Mouse (Mus musculus): ENCODE results near the gene Ly9. TPM values are rescaled to one million over a fixed set of nuclear protein-coding genes. Genes with fewer than 3 reads are reported as not detected.

The Ly9 gene
- total RNA-seq, 2 experiments from 2014 or later, result not detected

Small RNAs within 50 kb of the gene (microRNA-seq; reads per million reads assigned to microRNA genes)
- gene Mir7683, result 0 reads per million in 2 experiments

Other genes with a start within 250 kb of the Ly9 start
- 1 to 10 TPM; 4.7 to 7.2 TPM for gene Klhdc9, start 246.6 kb downstream of the Ly9 start, total RNA-seq (2021)
- 1 to 10 TPM; 1.0 to 1.4 TPM for gene Nectin4, start 237.3 kb downstream of the Ly9 start, total RNA-seq (2021)
- gene Arhgap30, start 218.5 kb downstream of the Ly9 start, total RNA-seq (2021), result 1 to 10 TPM; 1.8 to 1.9 TPM
- 100 to 1,000 TPM; 105 to 107 TPM for gene Usf1, start 196.1 kb downstream of the Ly9 start, total RNA-seq (2021)
- gene Tstd1, start 188.5 kb downstream of the Ly9 start, total RNA-seq (2021), result 1 to 10 TPM; 1.7 to 3.2 TPM
- gene F11r, start 169.9 kb downstream of the Ly9 start, total RNA-seq (2021), result 1 to 10 TPM; 7.4 to 8.3 TPM
- gene Alyref2, start 103.9 kb downstream of the Ly9 start, total RNA-seq (2021), result 1 to 10 TPM; 4.8 to 5.3 TPM
- gene Itln1, start 72.1 kb downstream of the Ly9 start, total RNA-seq (2021), result not detected
- not detected for gene Cd244a, start 48.2 kb downstream of the Ly9 start, total RNA-seq (2021)
- gene Slamf7, start 45.6 kb upstream of the Ly9 start, total RNA-seq (2021), result under 1 TPM in 1 of 2 experiments, not detected in 1; 0.11 TPM
- gene Cd48, start 74.6 kb upstream of the Ly9 start, total RNA-seq (2021), result under 1 TPM; 0.38 to 0.40 TPM
- gene Slamf1, start 159.7 kb upstream of the Ly9 start, total RNA-seq (2021), result under 1 TPM; 0.63 to 0.68 TPM
- 1 to 10 TPM; 1.8 to 2.0 TPM for gene Cd84, start 232.3 kb upstream of the Ly9 start, total RNA-seq (2021)

Measured in left cerebral cortex, postnatal 14 days (tissue).